ENCODE assay signal across 12 mouse cellular contexts in genomic region chr15:80623171-80623837, GRCm38 (mm10). TPM values are rescaled to one million over a fixed set of nuclear protein-coding genes. Genes with fewer than 3 reads are reported as not detected.
DNase-seq lines count a peak whose midpoint lies in the region; ATAC-seq and TF ChIP-seq lines count a peak whose summit lies in the region.
"Had no signal": no experiment of that assay in that cellular context is flagged by ENCODE, and none has a peak within 500 bp of the region (broad histone marks: within the 10 kb centered on the region; RNA-seq: fewer than 3 reads in every experiment).

No protein-coding gene starts in this region.

- H3K27me3 ChIP-seq in heart, postnatal 0 days (ENCODE audit: control insufficient read depth, insufficient read depth, low read length), result no peaks in the 10 kb centered on the region
- H3K27me3 ChIP-seq in liver, postnatal 0 days (ENCODE audit: insufficient read depth, low read length), result no peaks in the 10 kb centered on the region
- H3K27me3 ChIP-seq in thymus, adult 2 months (ENCODE audit: control insufficient read depth, insufficient read depth, low read length), result no peaks in the 10 kb centered on the region
- H3K27me3 ChIP-seq: embryonic facial prominence, embryonic 15.5 days had no signal

- intact Hi-C loops in heart, postnatal 10 days (cut with DNase I), result no loop called here
- intact Hi-C loops in gastrocnemius, adult 2 months (cut with DNase I), result no loop called here

- no peaks in the 10 kb centered on the region for H3K36me3 ChIP-seq in heart, postnatal 0 days (replicated peaks; ENCODE audit: control insufficient read depth, insufficient read depth, low read length)
- H3K36me3 ChIP-seq in liver, postnatal 0 days (replicated peaks; ENCODE audit: insufficient read depth, low read length), result no peaks in the 10 kb centered on the region
- H3K36me3 ChIP-seq in thymus, adult 2 months (ENCODE audit: control insufficient read depth, insufficient read depth, low read length), result peaks cover 41% of the 10 kb centered on the region
- H3K36me3 ChIP-seq: embryonic facial prominence, embryonic 15.5 days had no signal

- H3K4me3 ChIP-seq in heart, postnatal 0 days (ENCODE audit: low read depth, low read length), result no peak overlapping the region
- H3K4me3 ChIP-seq in liver, postnatal 0 days (ENCODE audit: low read depth, low read length), result peak overlapping the region; percentile 42
- H3K4me3 ChIP-seq in gastrocnemius, adult 2 months, result no peak overlapping the region
- H3K4me3 ChIP-seq in thymus, adult 2 months (ENCODE audit: control insufficient read depth, insufficient read depth, low read length), result no peak overlapping the region
- H3K4me3 ChIP-seq: embryonic facial prominence, embryonic 15.5 days; layer of hippocampus, adult 2 months; myocyte had no signal

- ATAC-seq in heart, postnatal 0 days (ENCODE audit: insufficient read depth, low read depth), result peak; percentile 55
- peak; percentile 99 for ATAC-seq in liver, postnatal 0 days

- no peak for DNase-seq in heart, postnatal 0 days (ENCODE audit: low spot score)
- DNase-seq in heart, postnatal 10 days, result no peak
- peak; percentile 93 for DNase-seq in MEL-GATA-1-ER (ENCODE audit: extremely low read depth, low read depth)
- peak; percentile 89 to 90 for DNase-seq in cerebellum, postnatal 36 days
- peak; percentile 62 for DNase-seq in liver, postnatal 0 days
- DNase-seq in T-cell, adult 2 months (ENCODE audit: low spot score), result no peak
- DNase-seq in gastrocnemius, adult 2 months, result no peak
- DNase-seq in thymus, adult 2 months, result no peak

- no peak overlapping the region for H3K27ac ChIP-seq in heart, postnatal 0 days (ENCODE audit: low read depth)
- peak overlapping the region; percentile 87 for H3K27ac ChIP-seq in liver, postnatal 0 days (ENCODE audit: low read depth)
- H3K27ac ChIP-seq in gastrocnemius, adult 2 months, result no peak overlapping the region
- H3K27ac ChIP-seq in thymus, adult 2 months (ENCODE audit: control insufficient read depth, insufficient read depth, low read length), result no peak overlapping the region
- H3K27ac ChIP-seq: embryonic facial prominence, embryonic 15.5 days; layer of hippocampus, adult 2 months had no signal

- H3K4me2 ChIP-seq in heart, postnatal 0 days (ENCODE audit: low read depth, low read length), result no peak overlapping the region
- H3K4me2 ChIP-seq in liver, postnatal 0 days (ENCODE audit: low read depth, low read length), result peak overlapping the region; percentile 61
- H3K4me2 ChIP-seq: embryonic facial prominence, embryonic 15.5 days had no signal

- 37% methylated on average over 8 of the region's 8 CpGs for WGBS in heart, postnatal 0 days
- 29% methylated on average over 8 of the region's 8 CpGs for WGBS in liver, postnatal 0 days (ENCODE audit: insufficient replicate concordance)
- 87% methylated on average over 8 of the region's 8 CpGs for WGBS in thymus, adult 2 months

- TF ChIP-seq EP300 in heart, postnatal 0 days (IDR thresholded peaks at IDR 0.05; ENCODE audit: low read depth), result no peak
- peak; percentile 95 for TF ChIP-seq EP300 in liver, postnatal 0 days (IDR thresholded peaks at IDR 0.05; ENCODE audit: low read depth)

- no peak for TF ChIP-seq POLR2A in thymus, adult 2 months (IDR thresholded peaks at IDR 0.05; ENCODE audit: control insufficient read depth, extremely low read depth, insufficient read depth, low read length, poor library complexity)

- 0 out of 2 replicates have a peak, but pooled peaks cover 13% of the 10 kb centered on the region for H3K4me1 ChIP-seq in heart, postnatal 0 days (ENCODE audit: control insufficient read depth, insufficient read depth)
- peaks cover 32% of the 10 kb centered on the region for H3K4me1 ChIP-seq in liver, postnatal 0 days (ENCODE audit: insufficient read depth)
- H3K4me1 ChIP-seq in thymus, adult 2 months (replicated peaks; ENCODE audit: control insufficient read depth, insufficient read depth, low read length), result peaks cover 13% of the 10 kb centered on the region
- H3K4me1 ChIP-seq: embryonic facial prominence, embryonic 15.5 days had no signal

- no peaks in the 10 kb centered on the region for H3K9me3 ChIP-seq in heart, postnatal 0 days (replicated peaks; ENCODE audit: control insufficient read depth, low read length)
- H3K9me3 ChIP-seq in liver, postnatal 0 days (ENCODE audit: low read length), result no peaks in the 10 kb centered on the region
- H3K9me3 ChIP-seq: embryonic facial prominence, embryonic 15.5 days had no signal

- TF ChIP-seq CTCF in heart, postnatal 0 days (IDR thresholded peaks at IDR 0.05; ENCODE audit: low read depth), result no peak
- no peak for TF ChIP-seq CTCF in liver, postnatal 0 days (IDR thresholded peaks at IDR 0.05; ENCODE audit: low read depth)
- TF ChIP-seq CTCF in gastrocnemius, adult 2 months (IDR thresholded peaks at IDR 0.05), result no peak
- no peak for TF ChIP-seq CTCF in thymus, adult 2 months (IDR thresholded peaks at IDR 0.05; ENCODE audit: borderline replicate concordance, control insufficient read depth, extremely low read depth, insufficient read depth, low read length, poor library complexity)

- no peak overlapping the region for H3K9ac ChIP-seq in heart, postnatal 0 days (replicated peaks; ENCODE audit: low read depth, low read length)
- peak overlapping the region; percentile 65 for H3K9ac ChIP-seq in liver, postnatal 0 days (replicated peaks)
- H3K9ac ChIP-seq: embryonic facial prominence, embryonic 15.5 days had no signal

RNA-seq across cellular contexts. Expression of gene Fam83f, which starts 48.3 kb away (rescaled TPM):
- total RNA-seq in heart, postnatal 0 days (2014; rRNA removed; ENCODE audit: low replicate concordance), result 0.27 and 0.95 TPM in 2 replicates
- polyA plus RNA-seq in heart, postnatal 0 days (2015; fragmentation: Nextera tagmentation; extraction: Ambion mirVana), result 0.12 and 0.14 TPM in 2 replicates
- under 1 TPM; 0.19 to 0.22 TPM for total RNA-seq in heart, postnatal 10 days (2021)
- polyA plus RNA-seq in liver, postnatal 0 days (2015; fragmentation: Nextera tagmentation; extraction: Ambion mirVana), result 1.8 and 2.3 TPM in 2 replicates
- under 1 TPM in 1 of 2 experiments, not detected in 1; 0.10 TPM for total RNA-seq in gastrocnemius, adult 2 months (2021)
- polyA plus RNA-seq in thymus, adult 2 months (2012; rRNA removed), result 3.5 and 5.4 TPM in 2 replicates
- polyA plus RNA-seq: myocyte had no signal

RNA-seq across cellular contexts. Expression of gene Grap2, which starts 50.9 kb away (rescaled TPM):
- 2.8 TPM in 1 of 2 replicates, not detected in the other for total RNA-seq in heart, postnatal 0 days (2014; rRNA removed; ENCODE audit: low replicate concordance)
- polyA plus RNA-seq in heart, postnatal 0 days (2015; fragmentation: Nextera tagmentation; extraction: Ambion mirVana), result 0.46 and 1.3 TPM in 2 replicates
- total RNA-seq in heart, postnatal 10 days (2021), result 1 to 10 TPM; 1.6 to 2.0 TPM
- 12.1 and 13.3 TPM in 2 replicates for polyA plus RNA-seq in liver, postnatal 0 days (2015; fragmentation: Nextera tagmentation; extraction: Ambion mirVana)
- total RNA-seq in gastrocnemius, adult 2 months (2021), result under 1 TPM in 1 of 2 experiments, not detected in 1; 0.31 TPM
- 139 and 162 TPM in 2 replicates for polyA plus RNA-seq in thymus, adult 2 months (2012; rRNA removed)
- polyA plus RNA-seq: myocyte had no signal

RNA-seq across cellular contexts. Expression of gene Enthd1, which starts 58.3 kb away (rescaled TPM):
- not detected in 2 replicates for total RNA-seq in heart, postnatal 0 days (2014; rRNA removed; ENCODE audit: low replicate concordance)
- not detected in 2 replicates for polyA plus RNA-seq in heart, postnatal 0 days (2015; fragmentation: Nextera tagmentation; extraction: Ambion mirVana)
- total RNA-seq in heart, postnatal 10 days (2021), result not detected
- polyA plus RNA-seq in liver, postnatal 0 days (2015; fragmentation: Nextera tagmentation; extraction: Ambion mirVana), result not detected in 2 replicates
- total RNA-seq in gastrocnemius, adult 2 months (2021), result not detected
- polyA plus RNA-seq in thymus, adult 2 months (2012; rRNA removed), result 0.09 TPM in 2 replicates
- total RNA-seq: layer of hippocampus, adult 2 months had no signal
- polyA plus RNA-seq: embryonic facial prominence, embryonic 15.5 days; myocyte; urinary bladder, adult 2 months had no signal

Comparison
In these comparisons a context has a peak if more than half of its experiments do, and no peak if none do; other contexts are left out.
1. DNase-seq: peak in MEL-GATA-1-ER (single experiment), cerebellum, postnatal 36 days (2 of 2) and liver, postnatal 0 days (single experiment); none in heart, postnatal 0 days (single experiment), heart, postnatal 10 days (0 of 2), T-cell, adult 2 months (single experiment), gastrocnemius, adult 2 months (single experiment) and thymus, adult 2 months (single experiment).